Mouse (Mus musculus) MEL (cell line): Measurements from ENCODE around the gene Igsf9b.

Experiments
- CTCF ChIP-seq, 3 experiments: IDR thresholded peaks in 2 of 3; conservative IDR thresholded peaks in 1 of 3; 2 replicates each; pipeline ENCODE4 v1.5.1; 2011 to 2012; ENCODE audit warnings: low read length in 3 of 3, low read depth in 2 of 3, mild to moderate bottlenecking in 2 of 3, improper control_type of control experiment in 1 of 3, inconsistent platforms in 1 of 3, mixed read lengths in 1 of 3, moderate library complexity in 1 of 3; ENCODE audit not compliant: control insufficient read depth in 1 of 3, insufficient read depth in 1 of 3, poor library complexity in 1 of 3, severe bottlenecking in 1 of 3
- E2F4 ChIP-seq: IDR thresholded peaks from 2 replicates; pipeline ENCODE4 v1.6.1; 2011; ENCODE audit warnings: low read depth, low read length, improper control_type of control experiment, borderline replicate concordance
- EP300 ChIP-seq, 2 experiments: IDR thresholded peaks; 2 replicates each; pipeline ENCODE4 v1.6.1; 2011; ENCODE audit warnings: improper control_type of control experiment in 2 of 2, low read length in 2 of 2, low read depth in 1 of 2, mild to moderate bottlenecking in 1 of 2
- POLR2A ChIP-seq, 2 experiments: IDR thresholded peaks; 2 replicates each; pipeline ENCODE4 v1.6.1; 2011 to 2012; ENCODE audit warnings: low read length in 2 of 2, mild to moderate bottlenecking in 2 of 2, control low read depth in 1 of 2, improper control_type of control experiment in 1 of 2, low read depth in 1 of 2, moderate library complexity in 1 of 2; ENCODE audit not compliant: control insufficient read depth in 1 of 2, insufficient read depth in 1 of 2, poor library complexity in 1 of 2
- RCOR1 ChIP-seq: IDR thresholded peaks from 2 replicates; pipeline ENCODE4 v1.6.1; 2012; ENCODE audit warnings: low read depth, mild to moderate bottlenecking, inconsistent platforms, low read length, improper control_type of control experiment
- UBTF ChIP-seq: IDR thresholded peaks from 2 replicates; pipeline ENCODE4 v1.6.1; 2012; ENCODE audit warnings: low read depth, mild to moderate bottlenecking, inconsistent platforms, low read length, improper control_type of control experiment, moderate library complexity, borderline replicate concordance; ENCODE audit not compliant: insufficient read depth
- ZNF384 ChIP-seq: IDR thresholded peaks from 2 replicates; pipeline ENCODE4 v1.6.1; 2012; ENCODE audit warnings: low read depth, mild to moderate bottlenecking, inconsistent platforms, low read length, improper control_type of control experiment

GRCm38 (mm10) chr9:27321267-27321666 is 22.3 kb downstream of the Igsf9b start:
- no peak for TF ChIP-seq E2F4
- no peak for TF ChIP-seq CTCF (IDR thresholded peaks at IDR 0.05 in 2 of 3, conservative IDR thresholded peaks at IDR 0.05 in 1 of 3; ENCODE audit: control insufficient read depth in 1 of 3, insufficient read depth in 1 of 3, low read depth in 2 of 3, low read length in 3 of 3, poor library complexity in 1 of 3, severe bottlenecking in 1 of 3)
- no peak for TF ChIP-seq ZNF384
- no peak for TF ChIP-seq RCOR1
- no peak for TF ChIP-seq UBTF
- no peak for TF ChIP-seq POLR2A (IDR thresholded peaks at IDR 0.05; ENCODE audit: control insufficient read depth in 1 of 2, insufficient read depth in 1 of 2, low read depth in 1 of 2, low read length in 2 of 2, poor library complexity in 1 of 2)
- no peak for TF ChIP-seq EP300 (IDR thresholded peaks at IDR 0.05; ENCODE audit: low read depth in 1 of 2, low read length in 2 of 2)
